Mouse (Mus musculus) neural tube, embryonic 13.5 days (tissue): ENCODE measurements at regions not wholly inside any gene's neighbourhood (a gene's known extent, or its start where the extent isn't known, plus 50 kb on each side); places are given as distances from the start of the nearest gene placed in this dataset.

ENCODE experiments used
- ATAC-seq: fragments of 200-750 bp; cut with Nextera tagmentation; 2 replicates; pipeline ENCODE4 v1.8.0; 2017; ENCODE audit warnings: low read depth, mild to moderate bottlenecking, moderate TSS enrichment, moderate library complexity
- H3K27ac ChIP-seq: fragments of 300-500 bp; sonication (generic); replicated peaks from 2 replicates; pipeline ENCODE4 v1.5.1; 2015; ENCODE audit warnings: moderate library complexity, mild to moderate bottlenecking, inconsistent platforms
- H3K27me3 ChIP-seq: fragments of 300-500 bp; sonication (generic); 2 replicates; pipeline ENCODE4 v1.6.1; 2015; ENCODE audit warnings: mild to moderate bottlenecking, inconsistent platforms
- H3K36me3 ChIP-seq: fragments of 300-500 bp; sonication (generic); 2 replicates; pipeline ENCODE4 v1.6.1; 2015; ENCODE audit warnings: mild to moderate bottlenecking, inconsistent platforms
- H3K4me1 ChIP-seq: fragments of 300-500 bp; sonication (generic); replicated peaks from 2 replicates; pipeline ENCODE4 v1.6.1; 2015; ENCODE audit warnings: inconsistent platforms
- H3K4me2 ChIP-seq: fragments of 300-500 bp; sonication (generic); 2 replicates; pipeline ENCODE4 v1.6.1; 2015; ENCODE audit warnings: inconsistent platforms, mild to moderate bottlenecking, moderate library complexity
- H3K4me3 ChIP-seq: fragments of 300-500 bp; sonication (generic); 2 replicates; pipeline ENCODE4 v1.5.1; 2015; ENCODE audit warnings: mild to moderate bottlenecking, inconsistent platforms
- H3K9ac ChIP-seq: fragments of 300-500 bp; sonication (generic); 2 replicates; pipeline ENCODE4 v1.6.1; 2015; ENCODE audit warnings: moderate library complexity, mild to moderate bottlenecking, inconsistent platforms
- H3K9me3 ChIP-seq: fragments of 300-500 bp; sonication (generic); 2 replicates; pipeline ENCODE4 v1.6.1; 2016; ENCODE audit warnings: inconsistent platforms
- WGBS: fragments of 180-500 bp; shearing (Covaris S2); methylation state at CpG from one replicate; pipeline ENCODE4 v1.1.7; 2015; 5-methylcytosine and 5-hydroxymethylcytosine counted together

GRCm38 (mm10) chr2:179182123-179182522, 260.1 kb upstream of the Cdh4 start:
- Histone ChIP-seq H3K4me1 (no peaks in the 10 kb centered on the region), H3K9me3 (no peaks in the 10 kb centered on the region), H3K27me3 (peaks cover 10% of the 10 kb centered on the region; the same call in 1 of the 2 replicates), H3K4me3 (no peak overlapping the region), H3K4me2 (no peak overlapping the region), H3K27ac (no peak overlapping the region), H3K9ac (no peak overlapping the region), H3K36me3 (no peaks in the 10 kb centered on the region)
- no peak for ATAC-seq
- 91% methylated on average over 4 of the region's 4 CpGs for WGBS

GRCm38 (mm10) chr2:179192906-179193496, 249.2 kb upstream of the Cdh4 start:
- Histone ChIP-seq H3K27me3 (no peaks in the 10 kb centered on the region; the same call in 1 of the 2 replicates), H3K27ac (no peak overlapping the region), H3K36me3 (no peaks in the 10 kb centered on the region), H3K4me2 (no peak overlapping the region), H3K9me3 (no peaks in the 10 kb centered on the region), H3K9ac (no peak overlapping the region), H3K4me1 (0 out of 2 replicates have a peak, but pooled peaks cover 5% of the 10 kb centered on the region), H3K4me3 (no peak overlapping the region)
- WGBS = 57% methylated on average over 6 of the region's 6 CpGs
- peak; percentile 36; the same call in 1 of the 2 replicates for ATAC-seq

GRCm38 (mm10) chr2:179193507-179194160, 248.6 kb upstream of the Cdh4 start:
- Histone ChIP-seq H3K4me3 (no peak overlapping the region), H3K27me3 (no peaks in the 10 kb centered on the region; the same call in 1 of the 2 replicates), H3K4me2 (no peak overlapping the region), H3K36me3 (no peaks in the 10 kb centered on the region), H3K27ac (no peak overlapping the region), H3K4me1 (0 out of 2 replicates have a peak, but pooled peaks cover 5% of the 10 kb centered on the region), H3K9me3 (no peaks in the 10 kb centered on the region), H3K9ac (no peak overlapping the region)
- WGBS = 43% methylated on average over 9 of the region's 9 CpGs
- ATAC-seq = peak; percentile 75; the same call in 1 of the 2 replicates

GRCm38 (mm10) chr2:179197471-179197870, 244.8 kb upstream of the Cdh4 start:
- no peak for ATAC-seq
- WGBS = 95% methylated on average over 1 of the region's 1 CpGs

GRCm38 (mm10) chr2:179200495-179200894, 241.7 kb upstream of the Cdh4 start:
- Histone ChIP-seq H3K4me2 (no peak overlapping the region), H3K36me3 (no peaks in the 10 kb centered on the region), H3K4me3 (no peak overlapping the region), H3K9ac (no peak overlapping the region), H3K27ac (no peak overlapping the region), H3K9me3 (no peaks in the 10 kb centered on the region), H3K27me3 (peaks cover 10% of the 10 kb centered on the region), H3K4me1 (peaks cover 8% of the 10 kb centered on the region; the same call in 1 of the 2 replicates)
- no peak for ATAC-seq
- 20% methylated on average over 5 of the region's 6 CpGs for WGBS

More at GRCm38 (mm10) chr2:179197471-179197870, 244.8 kb upstream of the Cdh4 start:
- H3K27ac ChIP-seq = no peak overlapping the region
- H3K4me3 ChIP-seq = no peak overlapping the region
- no peak overlapping the region for H3K9ac ChIP-seq
- H3K36me3 ChIP-seq = no peaks in the 10 kb centered on the region
- H3K27me3 ChIP-seq = peaks cover 10% of the 10 kb centered on the region
- H3K4me1 ChIP-seq = 0 out of 2 replicates have a peak, but pooled peaks cover 5% of the 10 kb centered on the region
- H3K9me3 ChIP-seq = no peaks in the 10 kb centered on the region
- no peak overlapping the region for H3K4me2 ChIP-seq

DNA sequence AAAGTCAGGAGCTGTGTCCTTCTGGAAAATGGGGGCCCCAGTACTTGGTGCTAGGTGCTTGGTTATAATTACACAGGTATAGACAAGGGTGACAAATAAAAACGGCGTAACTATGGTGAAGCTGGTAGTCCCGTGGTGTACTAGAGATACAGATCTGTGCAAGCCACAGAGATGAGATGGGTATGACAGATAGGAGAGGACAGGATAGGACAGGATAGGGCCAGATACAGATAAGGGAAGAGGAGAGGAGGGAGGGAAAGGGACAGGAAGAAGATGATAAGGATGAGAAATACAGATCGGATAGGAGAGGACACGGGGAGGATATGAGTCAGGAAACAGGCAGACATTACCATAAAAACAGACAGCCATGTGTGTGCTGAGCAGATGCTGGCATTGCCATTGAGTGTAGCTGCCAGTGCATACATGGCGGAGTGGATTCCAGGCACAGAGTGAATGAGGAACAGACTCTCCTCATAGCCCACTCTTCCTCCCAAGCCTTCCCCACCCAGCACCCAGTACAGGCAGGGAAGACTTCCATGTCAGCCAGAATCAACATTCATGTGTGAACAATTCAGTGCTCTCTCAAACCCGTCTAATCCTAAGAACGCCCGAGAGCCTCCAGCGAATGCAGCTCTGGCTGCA, 231.9 kb upstream of the Cdh4 start:
- no peak overlapping the region for H3K4me3 ChIP-seq
- H3K27me3 ChIP-seq = no peaks in the 10 kb centered on the region; the same call in 1 of the 2 replicates
- no peak for ATAC-seq
- no peaks in the 10 kb centered on the region for H3K36me3 ChIP-seq
- no peaks in the 10 kb centered on the region for H3K4me1 ChIP-seq
- no peak overlapping the region for H3K27ac ChIP-seq
- no peaks in the 10 kb centered on the region for H3K9me3 ChIP-seq
- no peak overlapping the region for H3K4me2 ChIP-seq
- 85% methylated on average over 10 of the region's 10 CpGs for WGBS
- no peak overlapping the region for H3K9ac ChIP-seq

DNA sequence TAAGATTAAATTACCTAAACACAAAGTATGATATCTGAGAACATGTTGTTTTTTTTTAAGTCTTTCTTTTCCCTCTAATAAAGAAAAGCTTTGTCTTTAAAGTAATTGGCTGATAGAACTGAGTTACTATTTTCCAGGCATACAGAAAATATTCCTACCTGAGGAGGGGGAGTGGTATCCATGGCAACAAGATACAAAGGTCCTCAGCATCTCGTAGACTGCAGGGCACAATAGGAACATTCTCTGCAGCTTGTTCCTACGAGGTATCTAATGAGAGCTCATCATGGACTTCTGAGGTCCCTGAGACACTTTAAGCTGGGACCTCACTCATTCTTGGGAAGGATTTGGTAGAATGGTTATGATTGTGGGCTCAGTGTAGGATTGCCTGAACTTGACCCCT, 225.5 kb upstream of the Cdh4 start:
- no peak for ATAC-seq
- Histone ChIP-seq H3K36me3 (no peaks in the 10 kb centered on the region), H3K4me3 (no peak overlapping the region), H3K9ac (no peak overlapping the region), H3K4me2 (no peak overlapping the region), H3K9me3 (no peaks in the 10 kb centered on the region), H3K27me3 (no peaks in the 10 kb centered on the region), H3K4me1 (no peaks in the 10 kb centered on the region), H3K27ac (no peak overlapping the region)
- 26% methylated on average over 2 of the region's 2 CpGs for WGBS

GRCm38 (mm10) chr2:179228096-179228495, 214.1 kb upstream of the Cdh4 start:
- Histone ChIP-seq H3K36me3 (no peaks in the 10 kb centered on the region), H3K4me3 (no peak overlapping the region), H3K27ac (no peak overlapping the region), H3K9ac (no peak overlapping the region), H3K9me3 (no peaks in the 10 kb centered on the region), H3K4me1 (peaks cover 6% of the 10 kb centered on the region; the same call in 1 of the 2 replicates), H3K27me3 (peaks cover 3% of the 10 kb centered on the region; the same call in 1 of the 2 replicates), H3K4me2 (no peak overlapping the region)
- 77% methylated on average over 7 of the region's 7 CpGs for WGBS
- no peak for ATAC-seq

GRCm38 (mm10) chr2:179231708-179232354, 210.4 kb upstream of the Cdh4 start:
- 86% methylated on average over 6 of the region's 6 CpGs for WGBS

DNA sequence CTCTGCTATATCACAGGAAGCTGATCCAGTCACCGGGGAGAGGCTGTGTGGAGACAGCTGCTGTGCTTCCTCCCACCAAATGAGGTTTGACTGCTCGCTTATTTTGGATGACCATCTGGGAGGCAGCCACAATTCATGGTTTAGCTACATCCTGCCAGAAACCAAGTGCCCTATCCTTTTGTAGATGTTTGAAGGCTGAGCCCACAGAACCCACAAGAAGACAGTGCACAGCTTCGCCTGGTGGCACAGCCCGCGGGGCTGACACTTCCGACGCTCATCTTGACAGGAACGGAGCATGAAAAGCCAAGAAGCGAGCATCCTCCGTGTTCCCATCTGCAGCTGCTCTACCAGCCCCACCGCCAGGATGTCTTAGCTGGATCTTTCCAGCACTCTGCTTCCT, 204.1 kb upstream of the Cdh4 start:
- ATAC-seq = no peak
- H3K4me1 ChIP-seq = no peaks in the 10 kb centered on the region
- H3K4me3 ChIP-seq = no peak overlapping the region
- H3K4me2 ChIP-seq = no peak overlapping the region
- no peaks in the 10 kb centered on the region for H3K9me3 ChIP-seq
- H3K27me3 ChIP-seq = no peaks in the 10 kb centered on the region
- H3K9ac ChIP-seq = no peak overlapping the region
- WGBS = 89% methylated on average over 11 of the region's 11 CpGs
- H3K27ac ChIP-seq = no peak overlapping the region
- H3K36me3 ChIP-seq = no peaks in the 10 kb centered on the region

More at GRCm38 (mm10) chr2:179231708-179232354, 210.4 kb upstream of the Cdh4 start:
- H3K36me3 ChIP-seq = no peaks in the 10 kb centered on the region
- H3K27me3 ChIP-seq = 0 out of 2 replicates have a peak, but pooled peaks cover 3% of the 10 kb centered on the region
- no peak overlapping the region for H3K9ac ChIP-seq
- H3K27ac ChIP-seq = no peak overlapping the region
- peaks cover 6% of the 10 kb centered on the region; the same call in 1 of the 2 replicates for H3K4me1 ChIP-seq
- ATAC-seq = no peak
- no peak overlapping the region for H3K4me3 ChIP-seq
- H3K4me2 ChIP-seq = no peak overlapping the region
- no peaks in the 10 kb centered on the region for H3K9me3 ChIP-seq

DNA sequence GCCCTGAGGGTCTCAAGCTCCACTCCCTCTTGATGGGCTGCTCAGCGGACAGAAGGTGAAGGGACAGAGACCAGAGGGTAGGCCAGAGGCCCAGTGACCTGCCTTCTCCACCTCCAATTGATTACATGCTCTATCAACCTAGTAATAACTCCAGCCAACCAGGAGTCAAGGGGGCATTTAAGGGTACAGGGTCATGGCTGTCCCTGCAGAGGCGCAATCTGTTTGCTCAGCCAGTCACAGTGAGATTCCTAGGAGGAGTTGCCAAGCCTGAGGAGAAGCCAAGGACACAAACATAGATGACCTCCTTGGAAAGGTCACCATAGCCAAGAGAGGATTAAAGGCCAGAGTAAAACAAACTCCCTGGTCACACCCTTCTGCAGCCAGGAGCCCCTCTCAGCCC, 181.3 kb upstream of the Cdh4 start:
- H3K4me2 ChIP-seq = no peak overlapping the region
- H3K9me3 ChIP-seq = no peaks in the 10 kb centered on the region
- H3K9ac ChIP-seq = no peak overlapping the region
- 71% methylated on average over 2 of the region's 2 CpGs for WGBS
- ATAC-seq = no peak
- no peaks in the 10 kb centered on the region for H3K36me3 ChIP-seq
- no peaks in the 10 kb centered on the region; the same call in 1 of the 2 replicates for H3K27me3 ChIP-seq
- H3K4me1 ChIP-seq = no peaks in the 10 kb centered on the region
- no peak overlapping the region for H3K4me3 ChIP-seq
- H3K27ac ChIP-seq = no peak overlapping the region

DNA sequence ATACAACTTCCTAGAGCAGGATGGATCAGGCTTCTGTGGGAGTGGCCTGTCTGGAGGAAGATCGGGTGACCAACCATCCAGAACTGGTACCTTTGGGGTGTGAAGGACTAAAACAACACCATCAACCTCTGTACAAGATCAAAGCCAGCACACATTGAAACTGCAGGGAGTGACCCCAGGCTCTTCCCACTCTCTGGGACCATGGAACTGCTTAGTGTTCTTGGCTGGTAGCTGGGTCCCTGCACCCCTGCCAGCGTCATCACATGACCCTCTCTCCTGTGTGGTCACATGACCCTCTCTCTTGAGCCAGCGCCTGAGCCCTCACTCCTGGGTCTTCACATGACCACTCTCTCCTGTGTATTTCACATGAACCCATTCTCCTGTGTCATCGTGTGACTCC, 178.3 kb upstream of the Cdh4 start:
- Histone ChIP-seq H3K9me3 (peaks cover 5% of the 10 kb centered on the region; the same call in 1 of the 2 replicates), H3K4me3 (no peak overlapping the region), H3K27me3 (no peaks in the 10 kb centered on the region), H3K9ac (no peak overlapping the region), H3K27ac (no peak overlapping the region), H3K4me1 (no peaks in the 10 kb centered on the region), H3K4me2 (no peak overlapping the region), H3K36me3 (no peaks in the 10 kb centered on the region)
- WGBS = 80% methylated on average over 4 of the region's 4 CpGs
- no peak for ATAC-seq
